Mouse (Mus musculus) thymus, adult 2 months (tissue): ENCODE measurements around the gene Evi2. TPM values are rescaled to one million over a fixed set of nuclear protein-coding genes. Genes with fewer than 3 reads are reported as not detected.

Source experiments
- DNase-seq: peaks from one replicate; pipeline ENCODE4 v3.0.0; 2021
- H3K27ac ChIP-seq: fragments of 200-500 bp; 2 replicates; pipeline ENCODE4 v1.5.1; 2012; ENCODE audit warnings: low read length, control low read depth; ENCODE audit not compliant: control insufficient read depth, insufficient read depth
- H3K27me3 ChIP-seq: fragments of 200-500 bp; 2 replicates; pipeline ENCODE4 v1.6.1; 2012; ENCODE audit warnings: mild to moderate bottlenecking, low read length, moderate library complexity, mixed read lengths; ENCODE audit not compliant: control insufficient read depth, insufficient read depth
- H3K36me3 ChIP-seq: fragments of 200-500 bp; 2 replicates; pipeline ENCODE4 v1.6.1; 2012; ENCODE audit warnings: mild to moderate bottlenecking, low read length, moderate library complexity; ENCODE audit not compliant: control insufficient read depth, insufficient read depth
- H3K4me1 ChIP-seq: fragments of 200-500 bp; replicated peaks from 2 replicates; pipeline ENCODE4 v1.6.1; 2012; ENCODE audit warnings: low read length; ENCODE audit not compliant: control insufficient read depth, insufficient read depth
- H3K4me3 ChIP-seq: fragments of 200-500 bp; 2 replicates; pipeline ENCODE4 v1.5.1; 2012; ENCODE audit warnings: mild to moderate bottlenecking, low read length, control low read depth, moderate library complexity; ENCODE audit not compliant: control insufficient read depth, insufficient read depth
- CTCF ChIP-seq: fragments of 200-500 bp; IDR thresholded peaks from 2 replicates; pipeline ENCODE4 v1.5.1; 2012; ENCODE audit warnings: mild to moderate bottlenecking, control low read depth, low read length, moderate library complexity, borderline replicate concordance; ENCODE audit not compliant: control insufficient read depth, poor library complexity, insufficient read depth; ENCODE audit errors: extremely low read depth
- POLR2A ChIP-seq: fragments of 200-500 bp; IDR thresholded peaks from 2 replicates; pipeline ENCODE4 v1.6.1; 2012; ENCODE audit warnings: mild to moderate bottlenecking, low read length, control low read depth, moderate library complexity; ENCODE audit not compliant: control insufficient read depth, poor library complexity, insufficient read depth; ENCODE audit errors: extremely low read depth
- WGBS: fragments of 180-500 bp; shearing (Covaris S2); methylation state at CpG from one replicate; pipeline ENCODE4 v1.1.7; 2018; 5-methylcytosine and 5-hydroxymethylcytosine counted together
- polyA plus RNA-seq: library from polyadenylated mRNA; depleted of rRNA; stranded (reverse); fragments of >200 nt; gene quantifications from 2 replicates; pipeline ENCODE4 v1.2.3, GENCODE M21; 2012

The Evi2 gene
- polyA plus RNA-seq, 1 experiment = 3.5 TPM

- WGBS = 24% methylated on average over 15 of the region's 15 CpGs
- no peaks in the 10 kb centered on the region for H3K27me3 ChIP-seq
- peaks cover 30% of the 10 kb centered on the region for H3K4me1 ChIP-seq
- no peak overlapping the region for H3K4me3 ChIP-seq
- H3K36me3 ChIP-seq = no peaks in the 10 kb centered on the region
- no peak for DNase-seq
- H3K27ac ChIP-seq = peak overlapping the region; percentile 77
- TF ChIP-seq CTCF = no peak
- no peak for TF ChIP-seq POLR2A
Measured at GRCm38 (mm10) chr11:79527015-79527738, 3.2 kb downstream of the Evi2 start.

DNA sequence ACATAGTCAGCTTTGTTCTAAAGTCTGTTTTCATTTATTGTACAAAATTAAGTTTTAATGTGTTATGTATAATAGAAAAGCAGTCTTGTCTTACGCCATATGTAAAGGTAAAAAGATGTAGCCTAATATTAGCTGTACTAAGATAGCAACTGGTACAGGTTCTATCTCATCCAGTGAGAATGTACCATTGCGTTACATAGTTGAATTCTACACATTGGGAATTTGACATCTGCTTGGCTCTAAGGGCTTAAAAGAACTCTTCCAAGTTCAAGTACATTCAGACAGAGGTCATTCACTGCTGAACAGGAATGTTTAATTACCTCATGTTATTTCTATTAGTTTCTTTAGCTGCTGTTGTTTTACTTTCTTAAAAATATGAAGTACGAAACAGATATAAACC lies 3.8 kb downstream of the Evi2 start:
- Histone ChIP-seq H3K36me3 (no peaks in the 10 kb centered on the region), H3K27ac (no peak overlapping the region), H3K4me1 (peaks cover 33% of the 10 kb centered on the region), H3K4me3 (no peak overlapping the region), H3K27me3 (no peaks in the 10 kb centered on the region)
- no peak for DNase-seq
- whole genome bisulfite sequencing = 92% methylated on average over 3 of the region's 3 CpGs
- TF ChIP-seq POLR2A = no peak
- no peak for TF ChIP-seq CTCF

DNA sequence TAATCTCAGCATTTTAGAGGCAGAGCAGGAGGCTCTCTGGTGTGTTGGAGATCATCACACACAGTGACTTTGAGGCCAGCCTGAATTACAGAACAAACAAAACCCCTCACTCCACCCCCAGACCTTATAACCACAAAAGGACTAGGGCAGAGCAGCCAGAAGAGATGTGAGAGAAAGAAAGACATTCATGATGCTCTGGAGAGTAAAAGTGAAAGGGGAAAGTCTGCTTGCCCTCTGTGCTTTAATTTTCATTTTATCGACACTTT lies 6.1 kb downstream of the Evi2 start:
- TF ChIP-seq CTCF = no peak
- TF ChIP-seq POLR2A = no peak

GRCm38 (mm10) chr11:79523560-79524309 lies 6.7 kb downstream of the Evi2 start, which contains the start of gene Evi2b:
Gene Evi2b (minus strand): TSS chr11:79523762.
- 2% methylated on average over 10 of the region's 10 CpGs for WGBS
- peak within 1 kb of the TSS; percentile 70 for H3K27ac ChIP-seq

More for the DNA sequence above, 6.1 kb downstream of the Evi2 start:
- no peaks in the 10 kb centered on the region for H3K36me3 ChIP-seq
- 7% methylated on average over 1 of the region's 1 CpGs for WGBS
- H3K27ac ChIP-seq = peak overlapping the region; percentile 56
- no peak for DNase-seq
- H3K4me3 ChIP-seq = no peak overlapping the region
- H3K4me1 ChIP-seq = peaks cover 28% of the 10 kb centered on the region
- no peaks in the 10 kb centered on the region for H3K27me3 ChIP-seq

GRCm38 (mm10) chr11:79522944-79523343 lies 7.4 kb downstream of the Evi2 start:
- Histone ChIP-seq H3K27ac (peak overlapping the region; percentile 70; the same call in 1 of the 2 replicates), H3K36me3 (no peaks in the 10 kb centered on the region), H3K4me1 (peaks cover 24% of the 10 kb centered on the region), H3K4me3 (no peak overlapping the region), H3K27me3 (no peaks in the 10 kb centered on the region)
- 4% methylated on average over 1 of the region's 1 CpGs for WGBS
- TF ChIP-seq POLR2A (no peak), CTCF (no peak)
- DNase-seq = no peak

More at GRCm38 (mm10) chr11:79523560-79524309, 6.7 kb downstream of the Evi2 start, which contains the start of gene Evi2b:
- Histone ChIP-seq H3K4me3 (peak within 1 kb of the TSS; percentile 21), H3K36me3 (no peaks in the 10 kb centered on the region), H3K4me1 (peaks cover 30% of the 10 kb centered on the region), H3K27me3 (no peaks in the 10 kb centered on the region)
- DNase-seq = peak; percentile 63
- TF ChIP-seq POLR2A (0 out of 2 replicates have a peak, but pooled peaks have one; percentile 39), CTCF (no peak)

DNA sequence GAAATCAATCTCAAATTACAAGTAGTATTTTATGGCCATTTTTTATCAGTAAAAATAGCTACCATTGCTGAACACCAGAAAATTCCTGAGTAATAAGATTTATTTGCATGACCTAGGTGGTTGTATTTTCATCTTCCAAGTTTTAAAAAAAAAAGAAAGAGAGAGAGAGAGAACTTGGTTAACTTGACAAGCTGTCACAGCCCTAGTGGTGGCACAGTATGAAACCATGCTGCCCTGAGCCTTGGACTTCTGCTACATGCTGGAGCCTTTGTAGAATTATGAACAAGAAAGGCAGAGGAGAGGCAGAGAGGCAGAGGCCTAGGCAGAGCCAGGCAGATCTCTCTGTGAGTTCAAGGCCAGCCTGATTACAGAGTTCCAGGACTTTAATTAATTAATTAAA lies 8.5 kb downstream of the Evi2 start:
- Histone ChIP-seq H3K4me1 (peaks cover 16% of the 10 kb centered on the region), H3K4me3 (0 out of 2 replicates have a peak overlapping the region, but pooled peaks have one; percentile 11), H3K27me3 (no peaks in the 10 kb centered on the region), H3K36me3 (no peaks in the 10 kb centered on the region), H3K27ac (peak overlapping the region; percentile 68; the same call in 1 of the 2 replicates)
- no peak for TF ChIP-seq CTCF
- TF ChIP-seq POLR2A = no peak
- DNase-seq = no peak

DNA sequence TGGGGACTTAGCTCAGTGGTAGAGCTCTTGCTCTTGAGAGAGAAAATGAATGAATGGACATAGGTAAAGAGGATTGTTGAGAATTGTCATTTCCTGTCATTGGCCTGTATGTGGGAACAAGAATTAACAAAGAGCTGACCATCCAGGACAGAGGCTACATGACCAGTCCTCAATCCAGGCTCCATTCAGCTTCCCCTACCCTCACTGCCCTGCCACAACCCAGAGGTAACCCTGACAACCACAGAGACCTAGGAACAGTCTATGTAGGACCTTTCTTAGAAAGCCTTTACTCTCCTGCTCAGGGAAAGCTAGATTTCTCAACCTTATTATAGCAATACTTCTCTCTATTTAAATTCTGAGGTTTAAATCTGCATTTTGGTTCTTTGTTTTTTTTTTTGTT lies 9.6 kb downstream of the Evi2 start:
- H3K27me3 ChIP-seq = no peaks in the 10 kb centered on the region
- H3K4me3 ChIP-seq = no peak overlapping the region
- no peak overlapping the region for H3K27ac ChIP-seq
- H3K4me1 ChIP-seq = peaks cover 14% of the 10 kb centered on the region
- no peak for DNase-seq
- peaks cover 7% of the 10 kb centered on the region for H3K36me3 ChIP-seq
- TF ChIP-seq CTCF (no peak), POLR2A (no peak)
